Mouse (Mus musculus): ENCODE data around the gene Banp. TPM values are rescaled to one million over a fixed set of nuclear protein-coding genes. Genes with fewer than 3 reads are reported as not detected.
A peak's percentile ranks its signal among the peaks of the same experiment; 100 is the strongest.

Banp gene
- polyA plus RNA-seq, 3 experiments from 2014 or later: 35.0 to 37.5 (median 36.2) TPM

- ATAC-seq: no peak
Measured at GRCm38 (mm10) chr8:122022274-122022673, 72.7 kb downstream of the Banp start.

GRCm38 (mm10) chr8:122022705-122023104 is 73.2 kb downstream of the Banp start:
- ATAC-seq: no peak

GRCm38 (mm10) chr8:122025546-122025945 is 76.0 kb downstream of the Banp start:
- no peak for ATAC-seq

GRCm38 (mm10) chr8:122028116-122028515 is 78.6 kb downstream of the Banp start:
- no peak for ATAC-seq

GRCm38 (mm10) chr8:122030965-122031364 is 81.4 kb downstream of the Banp start:
- ATAC-seq: no peak

- ATAC-seq: no peak
Measured at GRCm38 (mm10) chr8:122032741-122033140, 83.2 kb downstream of the Banp start.

- ATAC-seq: no peak
Measured at GRCm38 (mm10) chr8:122035543-122035942, 86.0 kb downstream of the Banp start.

- no peak for ATAC-seq
Measured at GRCm38 (mm10) chr8:122036325-122036724, 86.8 kb downstream of the Banp start.

GRCm38 (mm10) chr8:122037279-122037678 is 87.7 kb downstream of the Banp start:
- no peak for ATAC-seq

- no peak for ATAC-seq
Measured at GRCm38 (mm10) chr8:122038076-122038475, 88.5 kb downstream of the Banp start.

- no peak for ATAC-seq
Measured at GRCm38 (mm10) chr8:122039452-122039851, 89.9 kb downstream of the Banp start.

GRCm38 (mm10) chr8:122047206-122047870 is 97.8 kb downstream of the Banp start:
- no peak for ATAC-seq

GRCm38 (mm10) chr8:122049266-122049665 is 99.7 kb downstream of the Banp start:
- ATAC-seq: no peak

- no peak for ATAC-seq
Measured at GRCm38 (mm10) chr8:122049923-122050322, 100.4 kb downstream of the Banp start.

- no peak for ATAC-seq
Measured at GRCm38 (mm10) chr8:122050620-122051019, 101.1 kb downstream of the Banp start.

GRCm38 (mm10) chr8:122055321-122055720 is 105.8 kb downstream of the Banp start:
- no peak for ATAC-seq

- no peak for ATAC-seq
Measured at GRCm38 (mm10) chr8:122056113-122056512, 106.6 kb downstream of the Banp start.

- no peak for ATAC-seq
Measured at GRCm38 (mm10) chr8:122056882-122057281, 107.3 kb downstream of the Banp start.

GRCm38 (mm10) chr8:122058510-122058909 is 109.0 kb downstream of the Banp start:
- no peak for ATAC-seq

GRCm38 (mm10) chr8:122058951-122059350 is 109.4 kb downstream of the Banp start:
- no peak for ATAC-seq

GRCm38 (mm10) chr8:122062508-122063223 is 113.1 kb downstream of the Banp start:
- ATAC-seq: no peak

GRCm38 (mm10) chr8:122064353-122064752 is 114.8 kb downstream of the Banp start:
- ATAC-seq: no peak

- ATAC-seq: no peak
Measured at GRCm38 (mm10) chr8:122067783-122068505, 118.4 kb downstream of the Banp start.

GRCm38 (mm10) chr8:122068609-122069008 is 119.1 kb downstream of the Banp start:
- ATAC-seq: peak; percentile 68
